Mouse (Mus musculus) olfactory bulb, adult 2 months (tissue): ENCODE data around the gene 9230102O04Rik. TPM values are rescaled to one million over a fixed set of nuclear protein-coding genes. Genes with fewer than 3 reads are reported as not detected.

Experiments
- H3K27ac ChIP-seq: fragments of 200-500 bp; 2 replicates; pipeline ENCODE4 v1.5.1; 2012; ENCODE audit warnings: low read depth, low read length; ENCODE audit not compliant: insufficient read depth
- H3K4me1 ChIP-seq: fragments of 200-500 bp; 2 replicates; pipeline ENCODE4 v1.6.1; 2012; ENCODE audit warnings: low read length; ENCODE audit not compliant: control insufficient read depth, insufficient read depth
- H3K4me3 ChIP-seq: fragments of 200-500 bp; 2 replicates; pipeline ENCODE4 v1.5.1; 2012; ENCODE audit warnings: mild to moderate bottlenecking, low read depth, low read length, moderate library complexity; ENCODE audit not compliant: insufficient read depth
- CTCF ChIP-seq: fragments of 200-500 bp; IDR thresholded peaks from 2 replicates; pipeline ENCODE4 v1.5.1; 2012; ENCODE audit warnings: low read depth, mild to moderate bottlenecking, low read length, moderate library complexity; ENCODE audit not compliant: insufficient read depth
- POLR2A ChIP-seq: fragments of 200-500 bp; IDR thresholded peaks from 2 replicates; pipeline ENCODE4 v1.6.1; 2012; ENCODE audit warnings: mild to moderate bottlenecking, low read depth, low read length, moderate library complexity; ENCODE audit not compliant: insufficient read depth
- WGBS: fragments of 180-500 bp; shearing (Covaris S2); methylation state at CpG from one replicate; pipeline ENCODE4 v1.1.7; 2018; 5-methylcytosine and 5-hydroxymethylcytosine counted together
- polyA plus RNA-seq: library from polyadenylated mRNA; stranded (reverse); fragments of >200 nt; gene quantifications from 2 replicates; pipeline ENCODE4 v1.2.4, GENCODE M21; 2012; ENCODE audit warnings: low replicate concordance; ENCODE audit not compliant: missing spikeins, insufficient read depth, insufficient read length

9230102O04Rik gene
- polyA plus RNA-seq, 1 experiment: not detected

GRCm38 (mm10) chr2:9886921-9887610 lies 2.3 kb downstream of the 9230102O04Rik start:
- 10% methylated on average over 7 of the region's 7 CpGs for WGBS
- TF ChIP-seq CTCF (no peak), POLR2A (no peak)
- no peak overlapping the region for H3K4me3 ChIP-seq
- H3K27ac ChIP-seq: no peak overlapping the region
- peaks cover 9% of the 10 kb centered on the region for H3K4me1 ChIP-seq

- WGBS: 31% methylated on average over 3 of the region's 3 CpGs
- Histone ChIP-seq H3K27ac (no peak overlapping the region), H3K4me1 (peaks cover 11% of the 10 kb centered on the region), H3K4me3 (no peak overlapping the region)
- TF ChIP-seq CTCF: no peak
- TF ChIP-seq POLR2A: no peak
These were observed 3.3 kb downstream of the 9230102O04Rik start for GRCm38 (mm10) chr2:9886031-9886430.

GRCm38 (mm10) chr2:9885217-9885770 lies 4.0 kb downstream of the 9230102O04Rik start:
- 10% methylated on average over 14 of the region's 14 CpGs for WGBS
- no peak overlapping the region for H3K27ac ChIP-seq
- H3K4me1 ChIP-seq: peaks cover 11% of the 10 kb centered on the region
- TF ChIP-seq CTCF (no peak), POLR2A (no peak)
- no peak overlapping the region for H3K4me3 ChIP-seq

DNA sequence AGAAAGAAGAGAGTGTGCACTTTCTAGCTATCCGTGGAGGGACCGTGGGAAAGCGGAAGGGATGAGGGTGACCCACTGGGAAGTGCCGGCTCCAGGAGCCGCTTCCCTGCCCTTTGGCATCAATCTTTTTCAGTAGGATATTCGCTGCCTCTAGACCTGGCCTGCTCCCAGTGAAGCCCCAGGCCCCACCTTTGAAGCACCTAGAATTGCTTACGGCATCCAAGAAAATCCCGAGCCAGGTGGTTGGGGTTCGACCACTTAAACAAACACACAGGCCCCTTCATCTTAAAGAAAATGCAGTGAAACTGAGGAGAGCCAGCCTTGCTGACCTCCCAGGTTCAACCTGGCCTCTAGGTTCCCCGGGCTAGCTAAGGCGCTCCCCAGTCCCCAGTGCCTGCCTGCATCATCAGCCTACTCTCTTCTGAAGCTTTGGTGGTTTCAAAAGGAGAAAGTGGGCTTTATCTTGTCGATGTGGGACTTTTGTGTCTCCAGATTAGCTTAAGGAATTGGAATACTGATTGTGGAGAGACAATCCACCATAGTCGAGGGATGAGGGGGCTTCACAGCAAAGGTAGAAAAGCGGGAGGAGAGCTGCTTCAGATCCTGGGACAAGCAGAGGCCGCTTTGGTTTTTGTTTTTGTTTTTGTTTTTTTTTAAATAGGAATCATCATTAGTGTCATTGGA lies 4.7 kb downstream of the 9230102O04Rik start:
- Histone ChIP-seq H3K27ac (no peak overlapping the region), H3K4me1 (peaks cover 11% of the 10 kb centered on the region), H3K4me3 (no peak overlapping the region)
- TF ChIP-seq CTCF (no peak), POLR2A (no peak)
- 6% methylated on average over 15 of the region's 15 CpGs for WGBS

- TF ChIP-seq POLR2A: no peak
- TF ChIP-seq CTCF: no peak
- Histone ChIP-seq H3K27ac (no peak overlapping the region), H3K4me1 (peaks cover 9% of the 10 kb centered on the region), H3K4me3 (no peak overlapping the region)
- WGBS: 4% methylated on average over 27 of the region's 27 CpGs
These were observed 5.4 kb downstream of the 9230102O04Rik start for GRCm38 (mm10) chr2:9883803-9884532.

- peaks cover 7% of the 10 kb centered on the region; the same call in 1 of the 2 replicates for H3K4me1 ChIP-seq
- H3K4me3 ChIP-seq: no peak overlapping the region
- H3K27ac ChIP-seq: no peak overlapping the region
- TF ChIP-seq CTCF: no peak
- 4% methylated on average over 43 of the region's 43 CpGs for WGBS
These were observed 6.2 kb downstream of the 9230102O04Rik start for GRCm38 (mm10) chr2:9882926-9883802.

- no peak overlapping the region for H3K4me3 ChIP-seq
- no peak overlapping the region for H3K27ac ChIP-seq
- WGBS: 3% methylated on average over 39 of the region's 39 CpGs
- no peak for TF ChIP-seq CTCF
- no peak for TF ChIP-seq POLR2A
- peaks cover 8% of the 10 kb centered on the region; the same call in 1 of the 2 replicates for H3K4me1 ChIP-seq
These were observed 6.9 kb downstream of the 9230102O04Rik start for GRCm38 (mm10) chr2:9882371-9882925.

GRCm38 (mm10) chr2:9881611-9882023 lies 7.7 kb downstream of the 9230102O04Rik start:
- WGBS: 11% methylated on average over 13 of the region's 13 CpGs
- H3K27ac ChIP-seq: no peak overlapping the region
- peaks cover 11% of the 10 kb centered on the region; the same call in 1 of the 2 replicates for H3K4me1 ChIP-seq
- TF ChIP-seq POLR2A (no peak), CTCF (no peak)
- no peak overlapping the region for H3K4me3 ChIP-seq
